Mouse (Mus musculus) c-Kit-negative CD71-positive TER-119-positive erythroid progenitor cells, embryonic 14.5 days (primary cell): ENCODE data around the gene Plac1.
"Not testable (repeated sequence)": the region's sequence is repeated elsewhere in the genome, so short reads cannot be mapped to it uniquely, and the experiment has no call there.

Experiments used
- DNase-seq: peaks from one replicate; pipeline ENCODE4 v3.0.0-alpha.2; 2013; ENCODE audit warnings: low read depth, low spot score

The Plac1 gene

DNA sequence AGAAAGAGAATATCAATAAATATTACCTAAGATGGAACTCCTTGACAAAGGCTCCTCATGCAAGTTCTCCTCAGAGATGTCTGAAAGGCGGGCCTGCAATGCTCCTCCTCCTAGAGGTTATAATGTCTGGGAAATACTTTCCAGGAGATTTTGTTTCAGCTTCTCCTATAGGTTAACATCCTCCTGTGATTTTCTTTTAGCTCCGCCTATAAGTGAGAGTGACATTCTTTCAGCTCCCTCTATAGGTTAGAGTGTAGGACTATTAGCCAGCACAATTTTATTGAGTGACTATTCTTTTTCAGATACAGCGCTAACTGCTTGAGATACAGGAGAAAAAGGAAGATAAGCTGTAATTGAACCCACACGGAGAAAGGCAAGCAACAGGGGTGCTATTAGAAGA lies at the start of gene Plac1:
TSS of gene Plac1 (minus strand) at position 101 of the 400 bp plus-strand sequence.
- no peak for DNase-seq

GRCm38 (mm10) chrX:53287924-53288323 lies 48.0 kb upstream of the Plac1 start:
- DNase-seq = no peak

DNA sequence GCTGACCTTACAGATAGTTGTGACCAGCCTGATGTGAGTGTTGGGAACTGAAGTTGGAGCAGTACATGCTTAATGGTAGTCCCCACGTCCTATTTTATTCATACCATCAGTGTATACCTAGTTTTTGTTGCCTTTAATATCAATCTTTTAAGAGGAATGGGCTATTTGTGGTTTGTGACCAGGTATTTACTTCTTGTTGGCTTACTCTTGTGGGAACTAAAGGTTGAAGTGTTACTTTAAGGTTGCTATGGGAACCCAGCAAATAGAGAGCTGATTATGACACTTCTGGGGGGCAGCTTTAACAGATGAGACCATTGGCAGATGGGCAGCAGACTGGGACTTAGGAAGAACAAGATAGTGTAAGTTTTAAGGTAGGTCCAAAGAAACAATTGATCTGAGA lies 33.2 kb upstream of the Plac1 start, which contains the start of gene Fam122c:
TSS of gene Fam122c (plus strand) at position 301 of the 400 bp plus-strand sequence.
- no peak for DNase-seq

DNA sequence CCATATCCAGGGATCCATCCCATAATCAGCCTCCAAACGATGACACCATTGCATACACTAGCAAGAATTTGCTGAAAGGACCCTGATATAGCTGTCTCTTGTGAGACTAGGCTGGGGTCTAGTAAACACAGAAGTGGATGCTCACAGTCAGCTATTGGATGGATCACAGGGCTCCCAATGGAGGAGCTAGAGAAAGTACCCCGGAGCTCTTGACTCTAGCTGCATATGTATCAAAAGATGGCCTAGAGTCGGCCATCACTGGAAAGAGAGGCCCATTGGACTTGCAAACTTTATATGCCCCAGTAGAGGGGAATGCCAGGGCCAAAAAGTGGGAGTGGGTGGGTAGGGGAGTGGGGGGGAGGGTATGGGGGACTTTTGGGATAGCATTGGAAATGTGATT lies 31.7 kb upstream of the Plac1 start:
- not testable (repeated sequence) for DNase-seq

- DNase-seq = no peak
Observed at GRCm38 (mm10) chrX:53270063-53270432, 30.1 kb upstream of the Plac1 start.

- peak; percentile 84 for DNase-seq
Observed at GRCm38 (mm10) chrX:53269289-53270062, 29.6 kb upstream of the Plac1 start, which contains the start of gene Fam122b. TSS of gene Fam122b (minus strand) at chrX:53269805.

- DNase-seq = peak; percentile 33
Observed at GRCm38 (mm10) chrX:53268856-53269255, 28.9 kb upstream of the Plac1 start.

- DNase-seq = peak; percentile 3
Observed at GRCm38 (mm10) chrX:53266186-53266585, 26.3 kb upstream of the Plac1 start.

GRCm38 (mm10) chrX:53255195-53255594 lies 15.3 kb upstream of the Plac1 start:
- no peak for DNase-seq

- no peak for DNase-seq
Observed at GRCm38 (mm10) chrX:53237971-53238370, 1.9 kb downstream of the Plac1 start.

GRCm38 (mm10) chrX:53236404-53236803 lies 3.5 kb downstream of the Plac1 start:
- DNase-seq = no peak

- DNase-seq = no peak
Observed at GRCm38 (mm10) chrX:53233689-53234088, 6.2 kb downstream of the Plac1 start.

GRCm38 (mm10) chrX:53231965-53232364 lies 7.9 kb downstream of the Plac1 start:
- DNase-seq = no peak

- no peak for DNase-seq
Observed at GRCm38 (mm10) chrX:53224353-53224944, 15.5 kb downstream of the Plac1 start.

- DNase-seq = no peak
Observed at GRCm38 (mm10) chrX:53220855-53221254, 19.1 kb downstream of the Plac1 start.

GRCm38 (mm10) chrX:53214557-53215229 lies 25.2 kb downstream of the Plac1 start:
- no peak for DNase-seq

DNA sequence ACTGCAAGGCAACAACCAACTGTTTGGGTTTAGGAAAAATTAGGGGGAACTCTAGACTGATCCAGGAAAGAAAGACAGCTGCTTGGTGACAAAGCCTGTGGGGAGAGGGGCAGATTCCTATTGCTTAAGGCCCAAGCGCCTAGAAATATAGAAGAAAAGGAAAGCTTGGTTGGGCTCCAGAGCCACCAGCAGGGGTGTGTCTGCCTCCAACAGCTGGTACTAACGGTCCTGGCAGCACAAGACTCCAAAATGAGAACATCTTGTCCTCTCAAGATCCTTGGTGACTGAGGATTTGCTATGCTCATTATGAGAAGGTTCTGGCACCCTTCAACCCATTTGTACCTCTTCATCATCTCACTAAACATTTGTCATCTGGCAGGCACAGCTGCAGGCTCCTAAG lies 26.1 kb downstream of the Plac1 start:
- no peak for DNase-seq

DNA sequence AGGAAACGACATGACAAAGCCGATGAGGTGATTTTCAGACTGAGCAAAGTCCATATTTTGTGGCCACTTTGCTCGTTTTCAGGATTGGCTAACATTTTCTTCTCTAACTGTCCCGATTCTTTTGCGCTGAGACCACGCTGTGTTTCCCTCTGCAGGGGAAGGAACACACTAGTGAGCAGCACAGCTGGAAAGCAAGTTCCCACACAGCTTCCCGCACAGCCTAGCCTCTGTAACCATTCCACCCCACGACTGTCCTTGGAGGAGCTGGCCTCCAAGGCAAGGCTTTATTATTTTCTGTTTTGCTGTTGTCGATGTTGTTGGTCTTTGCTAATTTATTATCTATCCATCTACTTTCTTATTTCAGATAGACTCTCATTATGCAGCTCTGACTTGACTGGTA lies 27.4 kb downstream of the Plac1 start:
- DNase-seq = no peak

DNA sequence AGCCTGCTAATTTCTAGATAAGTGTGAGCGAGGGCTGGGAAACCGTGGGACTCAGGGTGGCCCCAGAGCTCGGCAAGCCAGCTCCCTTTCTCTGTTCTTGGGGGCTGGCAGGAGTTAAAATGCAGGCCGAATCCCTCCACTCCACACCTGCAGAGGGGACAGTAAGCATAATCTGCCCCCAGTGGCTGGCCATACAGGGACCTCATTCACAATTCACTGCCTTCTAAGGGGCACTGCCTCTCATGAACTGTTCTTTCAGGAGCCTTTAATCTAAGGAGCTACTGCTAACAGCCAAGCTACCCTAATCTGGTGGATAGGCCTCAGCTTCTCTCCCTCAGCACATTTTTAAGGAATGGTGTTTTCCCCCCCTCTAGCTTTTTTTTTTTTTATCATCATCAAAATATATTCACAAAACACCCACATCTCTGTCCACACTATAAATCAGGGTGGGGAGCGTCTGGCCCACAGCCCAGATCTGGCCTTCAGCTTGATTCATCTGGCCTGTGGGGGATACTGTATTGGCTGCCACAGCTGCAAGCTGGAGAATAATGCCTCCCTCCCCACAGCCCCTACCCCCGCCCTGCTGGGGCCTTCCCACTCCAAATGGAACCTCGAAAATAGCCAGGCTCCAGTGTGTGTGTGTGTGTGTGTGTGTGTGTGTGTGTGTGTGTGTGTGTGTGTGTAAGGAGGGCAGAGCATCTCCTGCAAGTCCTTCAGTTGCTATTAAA lies 28.0 kb downstream of the Plac1 start:
- DNase-seq = no peak

GRCm38 (mm10) chrX:53209431-53209830 lies 30.5 kb downstream of the Plac1 start:
- DNase-seq = no peak

DNA sequence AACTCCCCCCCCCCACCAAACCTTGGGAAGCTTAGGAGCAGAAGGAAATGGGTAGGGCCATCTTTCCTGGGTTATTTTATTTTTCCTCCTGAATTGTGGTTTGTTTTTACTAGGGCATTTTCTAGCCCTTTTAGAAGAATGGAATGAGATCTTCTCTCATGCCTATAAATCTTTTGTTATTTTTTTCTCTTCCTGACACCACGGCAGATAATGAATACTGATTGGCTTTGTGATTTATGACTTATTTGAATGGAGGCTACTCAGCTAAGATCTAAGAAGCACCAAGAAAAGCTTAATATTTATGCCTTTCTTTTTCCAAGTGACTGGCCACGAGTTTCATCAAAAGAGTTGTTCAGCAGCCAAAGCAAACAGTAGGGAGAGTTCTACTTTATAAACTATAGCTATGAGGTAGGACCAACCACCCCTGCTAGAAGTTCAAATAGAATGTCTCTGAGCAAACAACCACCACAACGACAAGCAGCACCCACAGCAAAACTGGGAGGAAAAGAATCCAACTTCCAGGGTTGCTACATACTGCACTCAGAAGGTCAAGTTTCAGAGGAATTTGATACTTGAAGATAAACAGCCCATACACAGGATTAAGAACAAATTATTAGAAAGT lies 35.1 kb downstream of the Plac1 start:
- DNase-seq = no peak
